Mouse (Mus musculus): Measurements from ENCODE around the gene Zfp787.
"Not testable (repeated sequence)": the region's sequence is repeated elsewhere in the genome, so short reads cannot be mapped to it uniquely, and the experiment has no call there.

The Zfp787 gene

DNA sequence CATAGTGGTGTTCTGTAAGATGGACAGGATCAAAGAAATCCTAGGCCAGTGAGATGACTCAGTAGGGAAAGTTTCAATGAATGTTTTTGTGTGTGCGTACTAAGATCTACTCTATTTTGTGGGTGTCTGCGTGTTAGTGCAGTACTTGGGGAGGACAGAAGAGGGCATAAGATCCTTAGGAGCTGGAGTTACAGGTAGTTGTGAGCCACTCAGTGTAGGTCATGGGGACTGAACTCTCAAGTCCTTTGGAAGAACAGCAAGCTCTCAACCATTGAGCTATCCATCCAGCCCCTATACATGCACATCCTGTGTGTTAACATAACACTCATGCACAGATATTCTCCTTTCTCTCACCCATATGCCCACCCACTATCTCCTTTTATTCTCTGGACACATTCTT, 35.7 kb downstream of the Zfp787 start:
- not testable (repeated sequence) for DNase-seq (ENCODE audit: low read depth)

DNA sequence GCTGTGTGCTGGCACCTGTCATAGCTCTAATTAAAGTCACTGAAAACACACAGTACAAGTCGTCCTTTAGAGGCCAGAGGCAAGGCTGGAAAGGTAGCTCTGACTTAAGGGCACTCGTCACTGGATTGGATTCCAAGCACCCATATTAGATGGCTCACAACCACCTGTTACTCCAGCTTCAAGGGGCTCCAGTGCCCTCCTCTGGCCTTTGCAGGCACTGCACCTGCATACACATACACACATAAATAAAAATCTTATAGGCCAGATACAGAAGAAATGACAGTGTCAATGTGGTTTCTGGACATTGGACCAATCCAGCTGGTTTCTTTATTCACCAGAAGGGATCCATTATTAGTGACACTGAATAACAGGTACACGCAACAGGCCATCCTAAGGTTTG, 36.3 kb downstream of the Zfp787 start:
- no peak for DNase-seq (ENCODE audit: low read depth)
